Mouse (Mus musculus): ENCODE data around the gene Nr3c2. TPM values are rescaled to one million over a fixed set of nuclear protein-coding genes. Genes with fewer than 3 reads are reported as not detected.

Gene Nr3c2
- polyA plus RNA-seq, 1 experiment from 2014 or later = 0.17 TPM

GRCm38 (mm10) chr8:77190393-77190792 is 291.2 kb downstream of the Nr3c2 start:
- Histone ChIP-seq H3K27ac (no peak overlapping the region), H3K79me2 (ENCODE audit: inconsistent target) (no peaks in the 10 kb centered on the region), H3K36me3 (ENCODE audit: inconsistent target) (no peaks in the 10 kb centered on the region), H3K4me3 (ENCODE audit: inconsistent target) (no peak overlapping the region)
- WGBS (ENCODE audit: missing documents) = 95% methylated on average over 3 of the region's 3 CpGs

DNA sequence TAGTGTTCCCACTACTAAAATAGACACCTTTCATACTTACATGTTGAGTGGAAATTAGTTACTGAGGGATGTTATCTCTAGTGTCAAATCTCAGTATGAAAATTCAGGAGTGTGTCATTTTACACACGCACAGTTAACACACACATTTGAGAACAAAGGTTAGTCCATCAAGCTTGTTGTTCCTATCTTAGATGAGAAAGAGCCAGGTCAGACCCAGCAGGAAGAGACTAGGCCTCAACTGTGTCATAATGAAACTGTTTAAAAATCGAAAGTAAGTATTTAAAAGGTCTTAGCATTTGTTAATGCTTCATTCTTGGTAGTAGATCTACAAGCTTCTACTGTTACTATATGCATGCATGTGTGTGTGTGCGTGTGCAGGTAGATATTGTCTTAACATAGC is 310.1 kb downstream of the Nr3c2 start:
- Histone ChIP-seq H3K4me3 (ENCODE audit: inconsistent target) (no peak overlapping the region), H3K27ac (no peak overlapping the region), H3K36me3 (ENCODE audit: inconsistent target) (no peaks in the 10 kb centered on the region), H3K79me2 (ENCODE audit: inconsistent target) (no peaks in the 10 kb centered on the region)
- 86% methylated on average over 3 of the region's 3 CpGs for WGBS (ENCODE audit: missing documents)

DNA sequence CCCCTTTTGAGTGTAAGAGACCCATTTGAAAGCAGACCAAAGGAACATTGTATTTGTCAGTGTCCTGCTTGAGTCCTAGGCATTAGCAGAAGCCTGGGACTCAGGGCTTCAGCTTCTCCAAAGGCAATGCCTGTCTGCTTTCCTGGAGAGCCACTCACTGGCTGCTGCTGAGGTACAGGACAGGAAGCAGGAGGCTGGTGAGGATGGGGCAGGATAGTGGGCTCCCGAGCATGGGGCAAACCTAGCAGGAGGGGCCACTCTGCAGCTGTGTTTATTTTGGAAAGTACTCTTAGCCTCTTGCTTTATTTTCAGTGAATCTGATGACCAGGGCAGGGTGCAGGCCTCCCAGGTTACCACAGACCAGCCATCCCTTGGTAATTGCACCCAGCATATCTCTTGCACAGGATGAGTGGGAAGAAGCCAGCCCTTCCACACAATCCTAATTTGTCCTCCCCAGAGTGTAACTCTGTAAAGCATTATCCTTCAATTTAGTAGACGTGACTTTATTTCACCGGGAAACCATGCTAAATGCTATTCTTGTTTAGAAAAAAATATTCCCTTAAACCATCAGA is 314.7 kb downstream of the Nr3c2 start:
- no peak overlapping the region for H3K4me3 ChIP-seq (ENCODE audit: inconsistent target)
- no peak overlapping the region for H3K27ac ChIP-seq
- WGBS (ENCODE audit: missing documents) = 89% methylated on average over 3 of the region's 3 CpGs
- no peaks in the 10 kb centered on the region for H3K79me2 ChIP-seq (ENCODE audit: inconsistent target)
- no peaks in the 10 kb centered on the region for H3K36me3 ChIP-seq (ENCODE audit: inconsistent target)

- H3K4me3 ChIP-seq (ENCODE audit: inconsistent target) = no peak overlapping the region
- no peak overlapping the region for H3K27ac ChIP-seq
- H3K79me2 ChIP-seq (ENCODE audit: inconsistent target) = no peaks in the 10 kb centered on the region
- 54% methylated on average over 8 of the region's 8 CpGs for WGBS (ENCODE audit: missing documents)
- H3K36me3 ChIP-seq (ENCODE audit: inconsistent target) = no peaks in the 10 kb centered on the region
These were observed 315.4 kb downstream of the Nr3c2 start for GRCm38 (mm10) chr8:77214665-77215064.

GRCm38 (mm10) chr8:77215191-77215590 is 315.9 kb downstream of the Nr3c2 start:
- no peaks in the 10 kb centered on the region for H3K36me3 ChIP-seq (ENCODE audit: inconsistent target)
- H3K79me2 ChIP-seq (ENCODE audit: inconsistent target) = no peaks in the 10 kb centered on the region
- H3K27ac ChIP-seq = no peak overlapping the region
- H3K4me3 ChIP-seq (ENCODE audit: inconsistent target) = no peak overlapping the region
- 76% methylated on average over 6 of the region's 6 CpGs for WGBS (ENCODE audit: missing documents)

- WGBS (ENCODE audit: missing documents) = 83% methylated on average over 4 of the region's 4 CpGs
- no peak overlapping the region for H3K27ac ChIP-seq
- H3K4me3 ChIP-seq (ENCODE audit: inconsistent target) = no peak overlapping the region
- no peaks in the 10 kb centered on the region for H3K36me3 ChIP-seq (ENCODE audit: inconsistent target)
- H3K79me2 ChIP-seq (ENCODE audit: inconsistent target) = no peaks in the 10 kb centered on the region
These were observed 323.9 kb downstream of the Nr3c2 start for GRCm38 (mm10) chr8:77223123-77223522.

GRCm38 (mm10) chr8:77227742-77228141 is 328.5 kb downstream of the Nr3c2 start:
- 94% methylated on average over 4 of the region's 5 CpGs for WGBS (ENCODE audit: missing documents)

GRCm38 (mm10) chr8:77228688-77229087 is 329.4 kb downstream of the Nr3c2 start:
- no peak overlapping the region for H3K4me3 ChIP-seq (ENCODE audit: inconsistent target)
- H3K27ac ChIP-seq = no peak overlapping the region
- H3K79me2 ChIP-seq (ENCODE audit: inconsistent target) = no peaks in the 10 kb centered on the region
- no peaks in the 10 kb centered on the region for H3K36me3 ChIP-seq (ENCODE audit: inconsistent target)
- WGBS (ENCODE audit: missing documents) = 87% methylated on average over 6 of the region's 7 CpGs

More at GRCm38 (mm10) chr8:77227742-77228141, 328.5 kb downstream of the Nr3c2 start:
- no peak overlapping the region for H3K4me3 ChIP-seq (ENCODE audit: inconsistent target)
- H3K79me2 ChIP-seq (ENCODE audit: inconsistent target) = no peaks in the 10 kb centered on the region
- H3K36me3 ChIP-seq (ENCODE audit: inconsistent target) = no peaks in the 10 kb centered on the region
- no peak overlapping the region for H3K27ac ChIP-seq

- Histone ChIP-seq H3K4me3 (ENCODE audit: inconsistent target) (no peak overlapping the region), H3K27ac (no peak overlapping the region), H3K36me3 (ENCODE audit: inconsistent target) (no peaks in the 10 kb centered on the region), H3K79me2 (ENCODE audit: inconsistent target) (no peaks in the 10 kb centered on the region)
- WGBS (ENCODE audit: missing documents) = 100% methylated on average over 1 of the region's 1 CpGs
These were observed 332.0 kb downstream of the Nr3c2 start for GRCm38 (mm10) chr8:77231211-77231610.

GRCm38 (mm10) chr8:77231834-77232233 is 332.6 kb downstream of the Nr3c2 start:
- no peak overlapping the region for H3K27ac ChIP-seq
- 85% methylated on average over 6 of the region's 6 CpGs for WGBS (ENCODE audit: missing documents)
- no peaks in the 10 kb centered on the region for H3K36me3 ChIP-seq (ENCODE audit: inconsistent target)
- no peaks in the 10 kb centered on the region for H3K79me2 ChIP-seq (ENCODE audit: inconsistent target)
- no peak overlapping the region for H3K4me3 ChIP-seq (ENCODE audit: inconsistent target)

DNA sequence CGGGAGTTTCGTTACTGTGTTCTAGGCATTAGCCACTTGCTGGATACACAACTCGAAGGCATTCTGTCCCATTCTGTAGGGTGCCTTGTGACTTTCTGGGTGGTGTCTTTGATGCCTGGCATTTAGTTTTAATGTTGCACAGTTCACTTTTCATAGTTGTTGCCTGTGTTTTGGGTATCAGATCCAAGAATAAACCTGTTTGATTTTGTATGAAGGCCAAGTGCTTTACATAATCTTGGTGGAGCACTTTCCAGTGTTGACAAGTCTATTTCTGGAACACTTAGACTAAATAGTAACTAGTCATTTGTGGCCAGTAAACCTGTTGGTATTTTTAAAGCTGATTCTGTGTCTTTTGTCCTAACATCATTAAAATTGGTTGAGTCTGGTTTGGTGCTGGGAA is 333.2 kb downstream of the Nr3c2 start:
- H3K4me3 ChIP-seq (ENCODE audit: inconsistent target) = no peak overlapping the region
- 94% methylated on average over 3 of the region's 3 CpGs for WGBS (ENCODE audit: missing documents)
- H3K79me2 ChIP-seq (ENCODE audit: inconsistent target) = no peaks in the 10 kb centered on the region
- H3K27ac ChIP-seq = no peak overlapping the region
- H3K36me3 ChIP-seq (ENCODE audit: inconsistent target) = no peaks in the 10 kb centered on the region

- no peak overlapping the region for H3K4me3 ChIP-seq (ENCODE audit: inconsistent target)
- no peaks in the 10 kb centered on the region for H3K79me2 ChIP-seq (ENCODE audit: inconsistent target)
- 88% methylated on average over 1 of the region's 1 CpGs for WGBS (ENCODE audit: missing documents)
- H3K36me3 ChIP-seq (ENCODE audit: inconsistent target) = no peaks in the 10 kb centered on the region
- H3K27ac ChIP-seq = no peak overlapping the region
These were observed 337.5 kb downstream of the Nr3c2 start for GRCm38 (mm10) chr8:77236701-77237100.

GRCm38 (mm10) chr8:77239462-77239861 is 340.2 kb downstream of the Nr3c2 start:
- Histone ChIP-seq H3K79me2 (ENCODE audit: inconsistent target) (no peaks in the 10 kb centered on the region), H3K4me3 (ENCODE audit: inconsistent target) (no peak overlapping the region), H3K36me3 (ENCODE audit: inconsistent target) (no peaks in the 10 kb centered on the region), H3K27ac (no peak overlapping the region)

- 90% methylated on average over 3 of the region's 3 CpGs for WGBS (ENCODE audit: missing documents)
- H3K79me2 ChIP-seq (ENCODE audit: inconsistent target) = no peaks in the 10 kb centered on the region
- H3K27ac ChIP-seq = no peak overlapping the region
These were observed 342.1 kb downstream of the Nr3c2 start for GRCm38 (mm10) chr8:77241381-77241780.

GRCm38 (mm10) chr8:77250094-77250493 is 350.9 kb downstream of the Nr3c2 start:
- H3K4me3 ChIP-seq (ENCODE audit: inconsistent target) = no peak overlapping the region
- H3K27ac ChIP-seq = no peak overlapping the region
- H3K79me2 ChIP-seq (ENCODE audit: inconsistent target) = no peaks in the 10 kb centered on the region
- peaks cover 73% of the 10 kb centered on the region for H3K36me3 ChIP-seq (ENCODE audit: inconsistent target)
- WGBS (ENCODE audit: missing documents) = 100% methylated on average over 3 of the region's 3 CpGs

More at GRCm38 (mm10) chr8:77241381-77241780, 342.1 kb downstream of the Nr3c2 start:
- no peak overlapping the region for H3K4me3 ChIP-seq (ENCODE audit: inconsistent target)
- no peaks in the 10 kb centered on the region; the same call in 1 of the 2 replicates for H3K36me3 ChIP-seq (ENCODE audit: inconsistent target)

DNA sequence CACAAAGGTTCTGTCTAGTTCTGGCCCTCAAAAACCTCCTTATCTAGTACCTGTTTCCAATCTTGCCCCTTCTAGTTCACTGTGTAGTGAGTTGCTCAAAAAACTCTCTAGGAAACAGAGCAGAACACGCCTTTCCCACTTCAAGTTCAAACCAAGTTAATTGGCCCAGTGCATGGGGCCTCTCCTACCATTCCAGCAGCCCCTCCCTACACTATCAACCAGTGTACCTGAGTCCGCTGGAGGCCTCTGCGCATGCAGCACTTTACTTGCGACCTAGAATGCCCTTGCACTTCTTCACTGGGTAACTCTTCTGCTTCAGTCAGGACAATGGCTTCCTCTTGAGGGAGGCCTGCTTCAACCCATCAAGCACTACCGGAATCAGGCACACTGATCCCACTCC is 351.9 kb downstream of the Nr3c2 start:
- peaks cover 80% of the 10 kb centered on the region for H3K36me3 ChIP-seq (ENCODE audit: inconsistent target)
- H3K4me3 ChIP-seq (ENCODE audit: inconsistent target) = no peak overlapping the region
- H3K27ac ChIP-seq = no peak overlapping the region
- 96% methylated on average over 5 of the region's 5 CpGs for WGBS (ENCODE audit: missing documents)
- H3K79me2 ChIP-seq (ENCODE audit: inconsistent target) = no peaks in the 10 kb centered on the region
